Mouse (Mus musculus) lung, postnatal 0 days (tissue): ENCODE measurements around the gene Ankrd13b.

Experiments
- CTCF ChIP-seq: IDR thresholded peaks from 2 replicates; pipeline ENCODE4 v1.5.1; 2016; ENCODE audit warnings: antibody characterized with exemption, mild to moderate bottlenecking
- EP300 ChIP-seq: IDR thresholded peaks from 2 replicates; pipeline ENCODE4 v1.6.1; 2016; ENCODE audit warnings: antibody characterized with exemption, mild to moderate bottlenecking, control low read depth

- TF ChIP-seq EP300 (no peak), CTCF (no peak)
Measured at GRCm38 (mm10) chr11:77488771-77489581, 502 bp downstream of the Ankrd13b start.
